ENCODE assay signal across 26 mouse cellular contexts in genomic region chr13:110871776-110872135, GRCm38 (mm10).
DNase-seq lines count a peak whose midpoint lies in the region; ATAC-seq lines count a peak whose summit lies in the region.
"Had no signal": no experiment of that assay in that cellular context is flagged by ENCODE, and none has a peak within 500 bp of the region (broad histone marks: within the 10 kb centered on the region; RNA-seq: fewer than 3 reads in every experiment).

No protein-coding gene starts in this region.

- 7% methylated on average over 1 of the region's 1 CpGs for WGBS in forebrain, embryonic 14.5 days
- WGBS in forebrain, embryonic 13.5 days, result 3% methylated on average over 1 of the region's 1 CpGs
- 11% methylated on average over 1 of the region's 1 CpGs for WGBS in midbrain, embryonic 11.5 days
- 0% methylated on average over 1 of the region's 1 CpGs for WGBS in midbrain, embryonic 14.5 days

- H3K4me3 ChIP-seq in forebrain, embryonic 14.5 days (ENCODE audit: low read depth, low read length), result no peak overlapping the region
- no peak overlapping the region for H3K4me3 ChIP-seq in forebrain, embryonic 13.5 days
- H3K4me3 ChIP-seq in midbrain, embryonic 11.5 days (ENCODE audit: low read depth, low read length), result no peak overlapping the region
- no peak overlapping the region for H3K4me3 ChIP-seq in midbrain, embryonic 14.5 days (replicated peaks; ENCODE audit: low read depth, low read length)
- H3K4me3 ChIP-seq: embryonic facial prominence, embryonic 15.5 days; erythroblast, embryonic 14.5 days; gastrocnemius, adult 2 months; heart, embryonic 13.5 days; hindbrain, embryonic 15.5 days had no signal

- no peak overlapping the region for H3K9ac ChIP-seq in forebrain, embryonic 14.5 days (ENCODE audit: low read length)
- no peak overlapping the region for H3K9ac ChIP-seq in forebrain, embryonic 13.5 days
- H3K9ac ChIP-seq in midbrain, embryonic 11.5 days (ENCODE audit: low read length), result no peak overlapping the region
- no peak overlapping the region for H3K9ac ChIP-seq in midbrain, embryonic 14.5 days (replicated peaks; ENCODE audit: low read length)
- H3K9ac ChIP-seq: embryonic facial prominence, embryonic 15.5 days; heart, embryonic 13.5 days; hindbrain, embryonic 15.5 days had no signal

- no peaks in the 10 kb centered on the region for H3K36me3 ChIP-seq in forebrain, embryonic 14.5 days (ENCODE audit: control insufficient read depth, insufficient read depth, low read length)
- H3K36me3 ChIP-seq in forebrain, embryonic 13.5 days (ENCODE audit: poor library complexity, severe bottlenecking), result no peaks in the 10 kb centered on the region
- H3K36me3 ChIP-seq in midbrain, embryonic 11.5 days (ENCODE audit: control insufficient read depth, insufficient read depth, low read length), result no peaks in the 10 kb centered on the region
- H3K36me3 ChIP-seq in midbrain, embryonic 14.5 days (ENCODE audit: control insufficient read depth, insufficient read depth, low read length), result no peaks in the 10 kb centered on the region
- H3K36me3 ChIP-seq: embryonic facial prominence, embryonic 15.5 days; G1E; heart, embryonic 13.5 days; hindbrain, embryonic 15.5 days had no signal

- H3K4me2 ChIP-seq in forebrain, embryonic 14.5 days (ENCODE audit: low read length), result no peak overlapping the region
- no peak overlapping the region for H3K4me2 ChIP-seq in forebrain, embryonic 13.5 days
- no peak overlapping the region for H3K4me2 ChIP-seq in midbrain, embryonic 11.5 days
- H3K4me2 ChIP-seq in midbrain, embryonic 14.5 days (ENCODE audit: low read length), result no peak overlapping the region
- H3K4me2 ChIP-seq: embryonic facial prominence, embryonic 15.5 days; heart, embryonic 13.5 days; hindbrain, embryonic 15.5 days had no signal

- DNase-seq in embryo, embryonic 10.5 days (ENCODE audit: low spot score), result peak; percentile 31
- no peak for DNase-seq in embryo, embryonic 10 days (ENCODE audit: low spot score)
- peak; percentile 33 for DNase-seq in forebrain, embryonic 14.5 days (ENCODE audit: low spot score)
- peak; percentile 88 for DNase-seq in midbrain, embryonic 11.5 days (ENCODE audit: low spot score, missing footprints)
- DNase-seq in midbrain, embryonic 14.5 days, result no peak
- DNase-seq in brain, adult 2 months (ENCODE audit: low read depth, low spot score), result peak; percentile 31
- DNase-seq in gastrocnemius, postnatal 10 days, result no peak
- DNase-seq: adrenal gland, adult 8-10 months; adrenal gland, postnatal 36 days; B cell, adult 2 months; cerebellum, adult 11-12 months; cerebellum, adult 9-11 months; cerebellum, postnatal 36 days; embryo, embryonic 11 days; gastrocnemius, adult 2 months; gastrocnemius, postnatal 36 days; heart, adult 11 months; heart, postnatal 36 days had no signal

- 0 out of 2 replicates have a peak, but pooled peaks have one; percentile 30 for ATAC-seq in forebrain, embryonic 14.5 days
- ATAC-seq in forebrain, embryonic 13.5 days, result no peak; the same call in 1 of the 2 replicates
- peak; percentile 77 for ATAC-seq in midbrain, embryonic 11.5 days (ENCODE audit: low FRiP score)
- ATAC-seq in midbrain, embryonic 14.5 days (ENCODE audit: low FRiP score, low TSS enrichment), result no peak
- ATAC-seq: CD4-positive, CD25-positive, alpha-beta regulatory T cell, adult 4 months; intestine, embryonic 16.5 days had no signal

- no peaks in the 10 kb centered on the region for H3K9me3 ChIP-seq in forebrain, embryonic 14.5 days (replicated peaks; ENCODE audit: control insufficient read depth, low read length)
- H3K9me3 ChIP-seq in forebrain, embryonic 13.5 days (replicated peaks), result no peaks in the 10 kb centered on the region
- no peaks in the 10 kb centered on the region for H3K9me3 ChIP-seq in midbrain, embryonic 11.5 days (ENCODE audit: control insufficient read depth, low read length)
- H3K9me3 ChIP-seq in midbrain, embryonic 14.5 days (ENCODE audit: control insufficient read depth, low read length), result no peaks in the 10 kb centered on the region
- H3K9me3 ChIP-seq: embryonic facial prominence, embryonic 15.5 days; heart, embryonic 13.5 days; hindbrain, embryonic 15.5 days had no signal

- peaks cover 6% of the 10 kb centered on the region; the same call in 1 of the 2 replicates for H3K4me1 ChIP-seq in forebrain, embryonic 14.5 days (ENCODE audit: control insufficient read depth, insufficient read depth, low read length)
- peaks cover 16% of the 10 kb centered on the region for H3K4me1 ChIP-seq in forebrain, embryonic 13.5 days
- peaks cover 12% of the 10 kb centered on the region for H3K4me1 ChIP-seq in midbrain, embryonic 11.5 days (ENCODE audit: control insufficient read depth, insufficient read depth, low read length)
- H3K4me1 ChIP-seq in midbrain, embryonic 14.5 days (ENCODE audit: control insufficient read depth, insufficient read depth, low read length), result peaks cover 7% of the 10 kb centered on the region; the same call in 1 of the 2 replicates
- H3K4me1 ChIP-seq: embryonic facial prominence, embryonic 15.5 days; hindbrain, embryonic 15.5 days had no signal

- no peak overlapping the region for H3K27ac ChIP-seq in forebrain, embryonic 14.5 days (ENCODE audit: low read depth, low read length)
- H3K27ac ChIP-seq in forebrain, embryonic 13.5 days, result no peak overlapping the region
- H3K27ac ChIP-seq in midbrain, embryonic 11.5 days (ENCODE audit: low read depth, low read length), result no peak overlapping the region
- no peak overlapping the region for H3K27ac ChIP-seq in midbrain, embryonic 14.5 days (replicated peaks; ENCODE audit: low read depth, low read length)
- H3K27ac ChIP-seq: embryonic facial prominence, embryonic 15.5 days; gastrocnemius, adult 2 months; heart, embryonic 13.5 days; hindbrain, embryonic 15.5 days had no signal

- no peaks in the 10 kb centered on the region for H3K27me3 ChIP-seq in forebrain, embryonic 14.5 days (replicated peaks; ENCODE audit: control insufficient read depth, insufficient read depth, low read length)
- peaks cover 9% of the 10 kb centered on the region; the same call in 1 of the 2 replicates for H3K27me3 ChIP-seq in forebrain, embryonic 13.5 days
- H3K27me3 ChIP-seq in midbrain, embryonic 11.5 days (ENCODE audit: control insufficient read depth, insufficient read depth, low read length), result peaks cover 14% of the 10 kb centered on the region
- no peaks in the 10 kb centered on the region for H3K27me3 ChIP-seq in midbrain, embryonic 14.5 days (ENCODE audit: control insufficient read depth, insufficient read depth, low read length)
- H3K27me3 ChIP-seq: embryonic facial prominence, embryonic 15.5 days; heart, embryonic 13.5 days; hindbrain, embryonic 15.5 days had no signal

Comparison
In these comparisons a context has a peak if more than half of its experiments do, and no peak if none do; other contexts are left out.
1. DNase-seq: peak in embryo, embryonic 10.5 days (single experiment), forebrain, embryonic 14.5 days (single experiment), midbrain, embryonic 11.5 days (single experiment) and brain, adult 2 months (single experiment); none in embryo, embryonic 10 days (single experiment), midbrain, embryonic 14.5 days (single experiment) and gastrocnemius, postnatal 10 days (single experiment).
2. ATAC-seq: peak in forebrain, embryonic 14.5 days (single experiment) and midbrain, embryonic 11.5 days (single experiment); none in forebrain, embryonic 13.5 days (single experiment) and midbrain, embryonic 14.5 days (single experiment).